Mouse (Mus musculus) heart, embryonic 14.5 days (tissue): Measurements from ENCODE around the gene 1500009L16Rik. TPM values are rescaled to one million over a fixed set of nuclear protein-coding genes. Genes with fewer than 3 reads are reported as not detected.

ENCODE experiments used
- ATAC-seq: fragments of 200-750 bp; cut with Nextera tagmentation; 2 replicates; pipeline ENCODE4 v1.8.0; 2017; ENCODE audit warnings: low read depth, moderate TSS enrichment; ENCODE audit not compliant: insufficient number of reproducible peaks, insufficient read depth, low FRiP score
- H3K27ac ChIP-seq, 2 experiments: fragments of 200-500 bp in 1 of 2; fragments of 300-500 bp in 1 of 2; sonication (generic) in 1 of 2; replicated peaks in 1 of 2; 2 replicates each; pipeline ENCODE4 v1.5.1; 2012 to 2014; ENCODE audit warnings: low read depth in 2 of 2, low read length in 2 of 2, control low read depth in 1 of 2, mild to moderate bottlenecking in 1 of 2, mixed read lengths in 1 of 2; ENCODE audit not compliant: control insufficient read depth in 1 of 2, insufficient read depth in 1 of 2
- H3K27me3 ChIP-seq: fragments of 300-500 bp; sonication (generic); 2 replicates; pipeline ENCODE4 v1.6.1; 2014; ENCODE audit warnings: mild to moderate bottlenecking, low read length, control low read depth; ENCODE audit not compliant: control insufficient read depth, insufficient read depth
- H3K36me3 ChIP-seq: fragments of 300-500 bp; sonication (generic); 2 replicates; pipeline ENCODE4 v1.6.1; 2014; ENCODE audit warnings: mild to moderate bottlenecking, control low read depth, low read length, mixed read lengths; ENCODE audit not compliant: control insufficient read depth, insufficient read depth
- H3K4me1 ChIP-seq, 2 experiments: fragments of 200-500 bp in 1 of 2; fragments of 300-500 bp in 1 of 2; sonication (generic) in 1 of 2; 2 replicates each; pipeline ENCODE4 v1.6.1; 2012 to 2014; ENCODE audit warnings: low read length in 2 of 2, control low read depth in 1 of 2, mixed read lengths in 1 of 2; ENCODE audit not compliant: control insufficient read depth in 2 of 2, insufficient read depth in 2 of 2
- H3K4me2 ChIP-seq: fragments of 300-500 bp; sonication (generic); 2 replicates; pipeline ENCODE4 v1.6.1; 2014; ENCODE audit warnings: mild to moderate bottlenecking, low read length
- H3K4me3 ChIP-seq, 2 experiments: fragments of 200-500 bp in 1 of 2; fragments of 300-500 bp in 1 of 2; sonication (generic) in 1 of 2; 2 replicates each; pipeline ENCODE4 v1.5.1; 2012 to 2014; ENCODE audit warnings: low read length in 2 of 2, mild to moderate bottlenecking in 2 of 2, control low read depth in 1 of 2, low read depth in 1 of 2, moderate library complexity in 1 of 2; ENCODE audit not compliant: control insufficient read depth in 1 of 2, insufficient read depth in 1 of 2
- H3K9ac ChIP-seq: fragments of 300-500 bp; sonication (generic); 2 replicates; pipeline ENCODE4 v1.6.1; 2014; ENCODE audit warnings: mild to moderate bottlenecking, low read length
- H3K9me3 ChIP-seq: fragments of 300-500 bp; sonication (generic); 2 replicates; pipeline ENCODE4 v1.6.1; 2016; ENCODE audit warnings: low read length, control low read depth; ENCODE audit not compliant: control insufficient read depth
- WGBS: fragments of 180-500 bp; shearing (Covaris S2); extraction: QIAGEN DNeasy Blood & Tissue Kit; methylation state at CpG from one replicate; pipeline ENCODE4 v1.1.7; 2014; 5-methylcytosine and 5-hydroxymethylcytosine counted together
- polyA plus RNA-seq: library from polyadenylated mRNA; unstranded; fragments of >200 nt; fragmentation: Nextera tagmentation; extraction: Ambion mirVana; gene quantifications from 2 replicates; pipeline ENCODE4 v1.2.1, GENCODE M21; 2014

Gene 1500009L16Rik
- polyA plus RNA-seq, 1 experiment from 2014 or later = 20.3 TPM

GRCm38 (mm10) chr10:83711769-83712168 is 10.9 kb upstream of the 1500009L16Rik start:
- Histone ChIP-seq H3K36me3 (no peaks in the 10 kb centered on the region), H3K27me3 (no peaks in the 10 kb centered on the region), H3K9me3 (no peaks in the 10 kb centered on the region), H3K4me1 (no peaks in the 10 kb centered on the region), H3K27ac (no peak overlapping the region), H3K9ac (no peak overlapping the region), H3K4me3 (no peak overlapping the region), H3K4me2 (no peak overlapping the region)
- WGBS = 68% methylated on average over 10 of the region's 10 CpGs
- ATAC-seq = no peak

GRCm38 (mm10) chr10:83718855-83719474 is 3.7 kb upstream of the 1500009L16Rik start:
- Histone ChIP-seq H3K27ac (no peak overlapping the region), H3K4me2 (no peak overlapping the region), H3K27me3 (no peaks in the 10 kb centered on the region), H3K9ac (no peak overlapping the region), H3K4me3 (no peak overlapping the region), H3K36me3 (no peaks in the 10 kb centered on the region), H3K9me3 (no peaks in the 10 kb centered on the region), H3K4me1 (peaks cover 0 to 15% of the 10 kb centered on the region in 2 experiments; a peak in 1 of 4 replicates)
- WGBS = 78% methylated on average over 12 of the region's 12 CpGs
- no peak for ATAC-seq

GRCm38 (mm10) chr10:83723055-83723454 is 390 bp downstream of the 1500009L16Rik start:
- H3K4me1 ChIP-seq = peaks cover 5 to 21% of the 10 kb centered on the region in 2 experiments
- no peaks in the 10 kb centered on the region for H3K36me3 ChIP-seq
- peak overlapping the region; percentile 74 for H3K9ac ChIP-seq
- peak overlapping the region; percentile 89 for H3K4me2 ChIP-seq
- H3K9me3 ChIP-seq = no peaks in the 10 kb centered on the region; the same call in 1 of the 2 replicates
- no peaks in the 10 kb centered on the region for H3K27me3 ChIP-seq
- under 1% methylated on average over 20 of the region's 23 CpGs for WGBS
- H3K4me3 ChIP-seq = peak overlapping the region; percentile 58 to 61
- ATAC-seq = 0 out of 2 replicates have a peak, but pooled peaks have one; percentile 26
- H3K27ac ChIP-seq = no peak overlapping the region

DNA sequence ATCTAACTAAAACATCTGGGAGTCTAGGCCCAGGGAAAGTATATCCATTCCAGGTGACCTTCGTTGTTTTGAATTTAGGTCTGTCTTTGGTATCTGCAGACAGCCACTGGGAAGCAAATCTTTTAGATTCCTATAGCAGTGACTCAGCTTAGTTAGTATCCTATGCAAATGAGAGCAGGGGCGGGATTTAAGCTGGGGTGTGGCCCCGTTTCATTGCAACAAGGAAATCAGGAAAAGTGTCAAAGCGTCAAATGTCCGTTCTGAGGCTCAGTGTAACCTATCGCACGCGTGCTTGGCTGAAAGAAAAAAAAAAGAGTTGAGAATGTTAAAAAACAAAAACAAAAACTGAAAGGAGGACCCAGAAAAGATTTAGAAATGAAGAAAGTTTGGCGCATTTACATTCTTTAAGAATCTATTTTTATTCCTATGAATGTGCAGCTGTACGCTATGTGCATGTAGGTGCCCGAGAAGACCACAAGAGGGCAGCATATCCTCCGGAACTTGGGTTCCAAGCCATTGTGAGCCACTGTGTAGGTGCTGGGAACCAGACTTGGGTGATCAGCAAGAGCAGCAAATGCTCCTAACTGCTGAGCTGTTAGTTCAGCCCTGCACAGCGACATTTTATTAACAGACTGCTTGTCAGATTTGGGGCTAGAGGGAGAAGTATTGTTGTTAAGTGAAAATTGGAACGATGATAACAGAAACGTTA is 1.8 kb downstream of the 1500009L16Rik start:
- H3K4me2 ChIP-seq = no peak overlapping the region
- H3K9me3 ChIP-seq = no peaks in the 10 kb centered on the region; the same call in 1 of the 2 replicates
- no peaks in the 10 kb centered on the region for H3K36me3 ChIP-seq
- ATAC-seq = no peak
- H3K27ac ChIP-seq = no peak overlapping the region
- 83% methylated on average over 15 of the region's 15 CpGs for WGBS
- H3K27me3 ChIP-seq = no peaks in the 10 kb centered on the region
- H3K4me3 ChIP-seq = no peak overlapping the region
- H3K4me1 ChIP-seq = peaks cover 5 to 21% of the 10 kb centered on the region in 2 experiments
- H3K9ac ChIP-seq = no peak overlapping the region

DNA sequence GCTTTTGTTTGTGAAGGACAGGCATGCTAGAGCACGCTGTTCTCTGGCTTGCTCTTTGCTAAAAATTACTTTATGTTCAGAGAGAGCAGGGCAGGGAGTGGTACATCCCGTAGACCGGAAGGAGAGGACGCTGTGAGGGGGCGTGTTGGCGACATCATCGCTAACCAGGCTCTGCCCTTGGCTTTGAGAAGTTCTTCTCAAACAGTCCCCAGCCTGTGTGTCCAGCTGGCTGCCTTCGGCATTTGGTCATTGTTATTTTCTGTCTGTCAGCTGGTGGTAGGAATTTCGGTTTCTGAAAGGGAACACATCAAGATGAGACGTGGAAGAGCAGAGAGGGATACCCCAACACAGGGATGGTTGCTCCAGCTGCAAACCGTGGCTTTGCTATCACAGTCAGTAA is 3.5 kb downstream of the 1500009L16Rik start:
- no peak for ATAC-seq
- no peak overlapping the region; the same call in 1 of the 2 replicates for H3K9ac ChIP-seq
- H3K9me3 ChIP-seq = no peaks in the 10 kb centered on the region; the same call in 1 of the 2 replicates
- no peak overlapping the region; a peak in 1 of 4 replicates for H3K27ac ChIP-seq
- no peak overlapping the region for H3K4me3 ChIP-seq
- H3K36me3 ChIP-seq = no peaks in the 10 kb centered on the region
- peaks cover 5 to 21% of the 10 kb centered on the region in 2 experiments for H3K4me1 ChIP-seq
- H3K4me2 ChIP-seq = peak overlapping the region; percentile 27
- 47% methylated on average over 11 of the region's 11 CpGs for WGBS
- H3K27me3 ChIP-seq = no peaks in the 10 kb centered on the region

DNA sequence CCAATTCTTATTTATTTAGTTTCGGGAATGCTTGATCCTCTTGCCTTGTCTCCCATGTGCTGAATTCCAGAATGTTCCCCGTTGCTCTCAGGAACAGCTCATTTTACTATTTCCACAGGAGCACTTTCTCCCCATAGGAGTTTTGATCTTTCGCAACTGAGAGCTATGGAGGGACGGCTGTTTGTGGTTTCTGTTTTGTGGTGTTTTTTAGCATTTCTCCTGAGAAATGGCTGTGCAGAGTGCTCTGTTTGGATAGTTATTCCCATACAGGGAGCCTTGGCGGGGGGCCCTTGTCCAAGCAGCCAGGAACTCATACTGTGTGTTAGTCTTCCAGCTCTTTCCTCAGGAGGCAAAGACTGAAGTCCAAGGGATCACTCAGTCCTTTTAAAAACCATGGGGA is 5.2 kb downstream of the 1500009L16Rik start:
- Histone ChIP-seq H3K4me1 (peaks cover 5 to 12% of the 10 kb centered on the region in 2 experiments; a peak in 3 of 4 replicates), H3K9ac (no peak overlapping the region), H3K9me3 (no peaks in the 10 kb centered on the region; the same call in 1 of the 2 replicates), H3K4me2 (no peak overlapping the region), H3K4me3 (no peak overlapping the region), H3K27ac (no peak overlapping the region), H3K36me3 (no peaks in the 10 kb centered on the region), H3K27me3 (no peaks in the 10 kb centered on the region)
- WGBS = 85% methylated on average over 5 of the region's 5 CpGs
- ATAC-seq = no peak

DNA sequence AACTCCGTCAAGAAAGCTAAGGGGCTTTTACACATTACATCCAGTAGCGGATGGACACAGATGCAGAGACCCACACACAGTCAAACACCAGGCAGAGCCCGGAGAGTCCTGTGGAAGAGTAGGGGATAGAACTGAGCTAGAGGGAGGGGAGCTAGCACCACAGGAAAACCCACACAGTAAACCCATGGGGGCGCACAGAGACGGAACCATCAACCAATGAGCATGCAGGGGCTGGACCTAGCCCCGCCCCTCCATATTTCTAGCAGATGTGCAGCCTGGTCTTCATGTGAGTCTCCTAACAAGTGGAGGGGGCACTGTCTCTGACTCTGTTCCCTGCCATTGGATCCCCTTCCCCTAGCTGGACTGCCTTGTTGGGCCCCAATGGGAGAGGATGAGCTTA is 5.9 kb downstream of the 1500009L16Rik start:
- H3K9me3 ChIP-seq = no peaks in the 10 kb centered on the region; the same call in 1 of the 2 replicates
- no peaks in the 10 kb centered on the region for H3K36me3 ChIP-seq

More for the DNA sequence above, 5.9 kb downstream of the 1500009L16Rik start:
- no peak overlapping the region for H3K9ac ChIP-seq
- no peaks in the 10 kb centered on the region for H3K27me3 ChIP-seq
- 75% methylated on average over 6 of the region's 6 CpGs for WGBS
- peaks cover 5 to 8% of the 10 kb centered on the region in 2 experiments; a peak in 3 of 4 replicates for H3K4me1 ChIP-seq
- no peak overlapping the region for H3K4me2 ChIP-seq
- no peak overlapping the region for H3K4me3 ChIP-seq
- no peak for ATAC-seq
- H3K27ac ChIP-seq = no peak overlapping the region
